Mouse (Mus musculus) spleen, postnatal 14 days (tissue): ENCODE measurements around the gene Bglap2.
"Not testable (repeated sequence)": the region's sequence is repeated elsewhere in the genome, so short reads cannot be mapped to it uniquely, and the experiment has no call there.

ENCODE experiments used
- DNase-seq, 2 experiments: peaks; one replicate each; pipeline ENCODE4 v3.0.0; 2021 to 2022; ENCODE audit warnings: low spot score in 2 of 2

Gene Bglap2

DNA sequence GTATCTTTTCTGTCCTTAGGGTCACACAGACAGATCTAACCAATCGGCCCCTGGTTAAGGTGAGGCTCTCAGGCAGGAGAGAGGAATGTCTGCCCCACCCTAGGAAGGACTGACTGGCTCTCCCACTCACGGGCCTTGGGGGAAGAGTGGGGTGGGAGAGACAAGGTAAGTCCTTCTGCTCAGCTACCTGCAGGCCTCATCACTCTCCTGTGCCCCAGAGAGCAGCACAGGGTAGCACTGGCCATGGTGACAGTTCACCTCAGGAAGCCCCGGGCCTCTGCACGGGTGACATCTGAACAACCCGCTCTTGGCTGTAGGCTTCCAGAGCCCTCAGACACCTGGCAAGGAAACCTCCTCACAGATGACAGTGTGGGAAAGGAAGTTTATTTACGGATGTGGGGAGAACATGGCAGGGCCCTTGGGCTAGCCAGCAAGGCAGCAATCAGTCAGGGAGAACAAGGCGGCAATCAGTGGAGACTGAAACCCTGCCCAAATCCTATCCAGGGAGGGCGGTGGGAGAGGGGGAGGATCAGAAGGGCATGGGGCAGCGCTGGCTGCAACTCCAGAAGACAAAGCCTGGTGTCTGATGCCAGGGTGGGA is 15.4 kb upstream of the Bglap2 start:
- no peak for DNase-seq

DNA sequence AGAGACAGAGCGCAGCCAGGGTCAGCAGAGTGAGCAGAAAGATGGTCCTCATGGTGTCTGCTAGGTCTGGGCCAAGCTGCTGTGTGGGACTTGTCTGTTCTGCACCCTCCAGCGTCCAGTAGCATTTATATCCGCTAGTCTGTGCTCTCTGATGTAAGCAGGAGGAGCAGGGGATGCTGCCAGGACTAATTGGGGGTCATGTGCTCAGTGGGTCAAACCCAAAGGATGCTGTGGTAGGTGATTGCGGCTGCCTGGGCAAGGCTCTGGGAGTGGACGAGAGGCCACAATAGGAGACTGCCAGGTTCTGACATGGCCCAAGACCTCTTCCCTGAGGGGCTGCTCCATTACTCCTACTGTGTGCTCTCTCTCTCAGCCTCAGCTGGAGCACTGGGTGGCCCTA is 5.9 kb upstream of the Bglap2 start, which contains the start of gene Bglap:
Bglap (minus strand) TSS at position 101 of the 400 bp plus-strand sequence.
- no peak for DNase-seq

DNA sequence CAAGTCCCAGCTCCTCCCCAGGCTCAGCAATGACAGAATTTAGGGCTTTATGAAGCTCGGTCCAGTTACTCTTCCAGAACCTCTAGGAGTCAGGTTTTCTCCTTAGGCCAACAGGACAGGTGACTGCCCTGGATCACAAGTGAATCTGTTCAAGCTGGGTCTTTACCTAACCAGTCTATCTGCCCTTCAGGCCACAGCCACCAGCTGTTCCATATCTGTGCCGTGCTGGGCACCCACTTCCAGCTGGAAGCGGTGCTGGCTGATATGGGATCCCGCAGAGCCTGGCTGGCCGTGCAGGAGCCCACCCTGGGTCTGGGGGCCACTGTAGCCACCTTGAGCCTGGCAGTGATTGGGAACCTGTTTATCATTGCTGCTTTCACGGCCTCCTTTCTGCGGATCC is 3.9 kb upstream of the Bglap2 start:
- not testable (repeated sequence) for DNase-seq

DNA sequence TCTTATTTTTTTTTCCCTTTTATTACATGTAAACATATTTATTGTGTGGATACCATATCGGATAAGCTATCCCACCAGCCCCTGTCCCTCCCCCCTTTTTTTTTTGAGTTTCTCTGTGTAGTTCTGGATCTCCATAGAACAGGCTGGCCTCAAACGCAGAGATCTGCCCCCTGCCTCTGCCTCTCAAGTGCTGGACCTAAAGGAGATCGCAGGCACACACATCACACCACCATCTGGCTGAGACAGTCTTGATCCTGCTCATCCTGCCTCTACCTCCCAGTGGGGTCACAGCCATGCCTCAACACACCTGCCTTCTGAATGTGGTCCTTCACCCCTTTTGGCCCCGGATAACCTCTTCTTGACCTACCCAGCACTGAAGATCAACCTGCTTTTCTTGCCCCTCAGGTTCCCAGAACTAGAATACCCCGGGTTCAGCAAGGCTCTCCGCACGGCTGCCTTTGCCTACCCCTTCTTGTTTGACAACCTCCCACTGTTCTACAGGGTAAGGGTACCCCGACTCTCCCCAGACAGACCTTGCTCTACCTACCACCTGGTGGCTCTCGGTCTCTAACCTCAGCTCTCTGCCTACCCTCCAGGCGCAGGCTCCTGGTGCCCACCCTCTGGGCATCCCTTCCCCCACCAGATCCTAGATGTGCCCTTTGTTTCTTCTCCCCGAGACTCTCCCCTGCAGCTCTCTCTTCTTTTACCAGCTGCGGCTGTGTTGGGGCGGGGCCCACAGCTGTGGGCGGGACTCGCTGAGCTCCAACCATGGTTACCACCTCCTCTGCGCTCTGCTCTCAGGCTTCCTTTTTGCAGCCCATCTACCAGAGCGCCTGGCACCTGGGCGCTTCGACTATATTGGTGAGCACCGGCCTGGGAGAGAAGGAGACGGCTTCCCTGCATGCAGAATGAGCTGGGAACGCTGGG is 3.2 kb upstream of the Bglap2 start:
- not testable (repeated sequence) for DNase-seq

DNA sequence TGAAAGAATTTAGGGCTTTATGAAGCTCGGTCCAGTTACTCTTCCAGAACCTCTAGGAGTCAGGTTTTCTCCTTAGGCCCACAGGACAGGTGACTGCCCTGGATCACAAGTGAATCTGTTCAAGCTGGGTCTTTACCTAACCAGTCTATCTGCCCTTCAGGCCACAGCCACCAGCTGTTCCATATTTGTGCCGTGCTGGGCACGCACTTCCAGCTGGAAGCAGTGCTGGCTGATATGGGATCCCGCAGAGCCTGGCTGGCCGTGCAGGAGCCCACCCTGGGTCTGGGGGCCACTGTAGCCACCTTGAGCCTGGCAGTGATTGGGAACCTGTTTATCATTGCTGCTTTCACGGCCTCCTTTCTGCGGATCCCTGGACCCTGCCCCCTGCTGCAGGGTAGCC is 1.9 kb downstream of the Bglap2 start:
- not testable (repeated sequence) for DNase-seq

DNA sequence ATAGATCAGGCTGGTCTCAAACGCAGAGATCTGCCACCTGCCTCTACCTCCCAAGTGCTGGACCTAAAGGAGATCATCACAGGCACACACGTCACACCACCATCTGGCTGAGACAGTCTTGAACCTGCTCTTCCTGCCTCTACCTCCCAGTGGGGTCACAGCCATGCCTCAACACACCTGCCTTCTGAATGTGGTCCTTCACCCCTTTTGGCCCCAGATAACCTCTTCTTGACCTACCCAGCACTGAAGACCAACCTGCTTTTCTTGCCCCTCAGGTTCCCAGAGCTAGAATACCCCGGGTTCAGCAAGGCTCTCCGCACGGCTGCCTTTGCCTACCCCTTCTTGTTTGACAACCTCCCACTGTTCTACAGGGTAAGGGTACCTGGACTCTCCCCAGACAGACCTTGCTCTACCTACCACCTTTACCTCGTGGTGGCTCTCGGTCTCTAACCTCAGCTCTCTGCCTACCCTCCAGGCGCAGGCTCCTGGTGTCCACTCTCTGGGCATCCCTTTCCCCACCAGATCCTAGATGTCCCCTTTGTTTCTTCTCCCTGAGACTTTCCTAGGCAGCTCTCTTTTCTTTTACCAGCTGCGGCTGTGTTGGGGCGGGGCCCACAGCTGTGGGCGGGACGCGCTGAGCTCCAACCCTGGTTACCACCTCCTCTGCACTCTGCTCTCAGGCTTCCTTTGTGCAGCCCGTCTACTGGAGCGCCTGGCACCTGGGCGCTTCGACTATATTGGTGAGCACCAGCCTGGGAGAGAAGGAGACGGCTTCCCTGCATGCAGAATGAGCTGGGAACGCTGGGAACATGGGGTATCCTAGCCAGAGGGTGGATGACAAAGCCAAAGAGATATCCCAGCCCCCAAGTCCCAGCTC is 2.5 kb downstream of the Bglap2 start:
- DNase-seq = not testable (repeated sequence)

DNA sequence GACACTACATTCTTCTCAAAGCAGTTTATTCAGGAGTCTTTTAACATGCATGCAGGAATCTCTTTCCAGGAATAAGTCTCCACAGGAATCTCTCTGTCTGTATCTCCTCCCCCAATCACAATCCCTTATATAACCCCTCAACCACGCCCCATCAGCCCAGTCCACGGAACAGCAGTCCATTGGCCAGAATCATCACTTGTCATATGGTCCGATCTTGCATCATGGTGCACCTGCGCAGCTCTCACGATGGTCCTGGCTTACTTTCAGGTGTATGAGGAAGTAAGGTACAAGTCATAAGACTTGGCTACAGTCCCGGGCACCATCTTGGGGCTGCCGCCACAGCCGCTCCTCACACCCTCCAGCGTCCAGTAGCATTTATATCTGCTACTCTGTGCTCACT is 5.9 kb downstream of the Bglap2 start, which contains the start of gene Bglap3:
Bglap3 (minus strand) TSS at position 101 of the 400 bp plus-strand sequence.
- DNase-seq = not testable (repeated sequence)

DNA sequence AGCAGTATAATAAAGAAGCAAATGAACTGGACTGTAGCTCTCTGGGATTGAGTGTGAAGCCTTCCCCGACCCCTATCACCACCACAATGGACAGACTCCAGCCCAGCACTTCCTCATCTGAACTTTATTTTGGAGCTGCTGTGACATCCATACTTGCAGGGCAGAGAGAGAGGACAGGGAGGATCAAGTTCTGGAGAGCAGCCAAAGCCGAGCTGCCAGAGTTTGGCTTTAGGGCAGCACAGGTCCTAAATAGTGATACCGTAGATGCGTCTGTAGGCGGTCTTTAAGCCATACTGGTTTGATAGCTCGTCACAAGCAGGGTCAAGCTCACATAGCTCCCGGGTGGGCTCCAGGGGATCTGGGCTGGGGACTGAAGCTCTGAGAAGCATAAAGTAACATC is 10.0 kb downstream of the Bglap2 start:
- not testable (repeated sequence) for DNase-seq

DNA sequence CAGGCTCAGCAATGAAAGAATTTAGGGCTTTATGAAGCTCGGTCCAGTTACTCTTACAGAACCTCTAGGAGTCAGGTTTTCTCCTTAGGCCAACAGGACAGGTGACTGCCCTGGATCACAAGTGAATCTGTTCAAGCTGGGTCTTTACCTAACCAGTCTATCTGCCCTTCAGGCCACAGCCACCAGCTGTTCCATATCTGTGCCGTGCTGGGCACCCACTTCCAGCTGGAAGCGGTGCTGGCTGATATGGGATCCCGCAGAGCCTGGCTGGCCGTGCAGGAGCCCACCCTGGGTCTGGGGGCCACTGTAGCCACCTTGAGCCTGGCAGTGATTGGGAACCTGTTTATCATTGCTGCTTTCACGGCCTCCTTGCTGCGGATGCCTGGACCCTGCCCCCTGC is 11.0 kb downstream of the Bglap2 start:
- DNase-seq = not testable (repeated sequence)

DNA sequence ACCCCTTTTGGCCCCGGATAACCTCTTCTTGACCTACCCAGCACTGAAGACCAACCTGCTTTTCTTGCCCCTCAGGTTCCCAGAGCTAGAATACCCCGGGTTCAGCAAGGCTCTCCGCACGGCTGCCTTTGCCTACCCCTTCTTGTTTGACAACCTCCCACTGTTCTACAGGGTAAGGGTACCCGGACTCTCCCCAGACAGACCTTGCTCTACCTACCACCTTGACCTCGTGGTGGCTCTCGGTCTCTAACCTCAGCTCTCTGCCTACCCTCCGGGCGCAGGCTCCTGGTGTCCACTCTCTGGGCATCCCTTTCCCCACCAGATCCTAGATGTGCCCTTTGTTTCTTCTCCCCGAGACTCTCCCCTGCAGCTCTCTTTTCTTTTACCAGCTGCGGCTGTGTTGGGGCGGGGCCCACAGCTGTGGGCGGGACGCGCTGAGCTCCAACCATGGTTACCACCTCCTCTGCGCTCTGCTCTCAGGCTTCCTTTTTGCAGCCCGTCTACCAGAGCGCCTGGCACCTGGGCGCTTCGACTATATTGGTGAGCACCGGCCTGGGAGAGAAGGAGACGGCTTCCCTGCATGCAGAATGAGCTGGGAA is 11.6 kb downstream of the Bglap2 start:
- DNase-seq = peak; percentile 42 to 50

DNA sequence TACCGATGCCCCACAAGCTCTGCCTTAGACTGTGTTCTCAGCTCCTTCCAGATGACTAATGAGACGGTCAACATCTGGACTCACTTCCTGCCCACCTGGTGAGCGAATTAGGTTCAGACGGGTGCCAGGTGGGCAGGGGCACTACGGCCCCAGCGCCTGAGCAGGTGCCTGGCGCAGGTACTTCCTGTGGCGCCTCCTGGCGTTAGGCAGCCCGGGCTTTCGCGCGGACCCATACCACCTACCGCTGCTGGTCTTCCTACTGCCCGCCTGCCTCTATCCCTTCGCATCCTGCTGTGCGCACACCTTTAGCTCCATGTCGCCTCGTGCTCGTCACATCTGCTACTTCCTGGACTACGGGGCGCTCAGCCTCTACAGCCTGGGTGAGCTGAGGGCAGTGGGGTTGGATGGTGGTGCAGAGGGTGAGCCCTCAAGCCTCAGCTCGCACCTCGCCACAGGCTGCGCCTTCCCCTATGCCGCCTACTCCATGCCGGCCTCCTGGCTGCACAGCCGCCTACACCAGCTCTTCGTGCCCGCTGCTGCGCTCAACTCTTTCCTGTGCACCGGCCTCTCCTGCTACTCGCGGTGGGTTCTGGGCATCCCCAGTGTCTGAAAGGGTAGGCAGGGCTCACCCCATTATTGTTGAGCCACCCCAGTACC is 12.7 kb downstream of the Bglap2 start:
- DNase-seq = no peak

DNA sequence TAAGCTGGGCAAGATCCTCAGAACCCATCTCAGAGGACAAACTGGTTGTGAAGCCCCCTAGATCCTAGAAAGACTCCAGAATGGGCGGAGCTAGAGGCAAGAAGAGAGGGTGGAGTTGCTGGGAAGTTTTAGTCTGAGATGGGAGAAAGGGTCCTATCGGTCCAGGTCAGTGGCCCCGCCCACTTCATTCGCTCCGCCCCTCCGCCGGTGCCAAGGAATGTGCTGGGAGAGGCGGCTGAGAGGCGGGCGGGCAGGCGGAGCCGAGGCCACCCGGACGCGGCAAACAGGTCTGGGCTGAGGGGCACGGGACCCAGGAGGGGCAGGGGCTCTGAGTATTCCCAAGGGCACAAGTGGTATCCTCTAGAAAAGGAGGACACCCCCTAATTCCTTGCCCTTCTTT is 14.2 kb downstream of the Bglap2 start, which contains the start of gene Paqr6:
Paqr6 (plus strand) TSS at position 248 of the 400 bp plus-strand sequence.
- DNase-seq = peak; percentile 72 to 73

DNA sequence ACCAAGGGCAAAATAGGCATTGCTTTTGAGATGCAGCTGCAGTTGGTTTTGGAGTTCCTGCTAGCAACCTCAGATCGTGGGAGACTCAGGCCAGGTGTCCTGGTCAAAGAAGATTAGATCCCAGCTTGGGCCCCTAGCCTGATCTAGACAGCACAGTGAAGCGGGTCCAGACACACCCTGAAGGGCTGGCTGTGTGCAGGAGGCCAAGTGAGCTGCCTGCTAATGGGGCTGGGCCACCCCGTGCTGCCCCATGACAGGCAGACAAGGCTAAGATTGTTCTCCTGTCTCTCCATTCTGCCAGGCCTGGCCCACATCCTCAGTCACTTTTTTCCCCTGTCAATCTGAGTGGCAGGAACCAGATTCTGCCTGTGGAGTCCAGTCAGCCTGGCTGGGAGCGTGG is 14.8 kb downstream of the Bglap2 start:
- peak in 1 of 2 experiments; percentile 26 for DNase-seq

DNA sequence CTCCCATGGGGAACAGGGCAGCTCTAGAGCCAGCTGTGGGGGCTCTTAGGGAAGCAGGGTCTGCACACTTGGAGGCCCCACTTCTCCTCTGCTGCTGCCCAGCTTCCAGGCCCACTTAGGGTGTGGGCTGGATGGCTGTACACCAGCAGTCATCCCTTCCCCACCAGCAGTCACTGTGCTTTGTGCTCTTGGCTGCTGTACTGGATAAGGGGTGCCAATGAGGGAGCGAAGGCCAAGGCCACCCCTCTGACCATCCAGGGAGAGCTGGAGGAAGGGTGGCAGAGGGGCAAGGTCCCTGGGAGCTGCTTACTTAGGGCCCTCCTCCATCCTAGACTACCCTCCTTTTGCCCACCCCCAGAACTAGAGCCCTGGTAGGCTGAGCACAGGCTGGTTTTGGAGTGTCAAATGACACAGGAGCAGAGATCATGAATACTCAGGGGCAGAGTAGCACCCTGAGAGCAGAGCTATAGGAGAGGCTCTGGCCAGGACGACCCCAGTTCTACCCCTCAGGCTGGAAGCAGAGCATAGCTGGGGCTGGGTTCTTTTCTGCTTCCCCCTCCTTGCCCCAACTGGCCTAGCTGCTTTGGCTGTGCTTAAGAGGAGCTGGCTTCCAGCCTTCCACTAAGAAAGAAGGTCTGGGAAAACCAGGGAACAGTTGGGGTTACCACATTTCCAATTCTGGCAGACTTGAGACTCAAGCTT is 16.7 kb downstream of the Bglap2 start:
- no peak for DNase-seq

DNA sequence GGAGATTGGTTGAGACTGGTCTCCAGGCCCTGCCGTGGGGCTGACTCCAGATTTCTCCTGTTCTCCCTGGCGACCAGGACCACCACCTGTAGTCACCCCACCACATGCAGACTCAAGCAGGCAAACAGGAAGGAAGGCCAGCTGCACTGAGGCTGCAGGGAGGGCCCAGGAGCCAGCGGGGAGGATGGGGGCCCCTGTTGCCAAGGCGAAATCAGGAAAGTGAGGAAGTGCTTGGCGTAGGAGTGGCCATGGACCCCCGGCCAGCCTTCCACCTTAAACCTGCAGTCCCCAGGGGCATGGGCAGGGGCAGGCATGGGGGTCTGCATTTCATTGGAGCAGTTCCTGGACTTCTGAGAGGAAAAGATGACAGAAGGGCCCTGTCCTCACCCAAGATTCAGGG is 17.4 kb downstream of the Bglap2 start:
- no peak for DNase-seq

DNA sequence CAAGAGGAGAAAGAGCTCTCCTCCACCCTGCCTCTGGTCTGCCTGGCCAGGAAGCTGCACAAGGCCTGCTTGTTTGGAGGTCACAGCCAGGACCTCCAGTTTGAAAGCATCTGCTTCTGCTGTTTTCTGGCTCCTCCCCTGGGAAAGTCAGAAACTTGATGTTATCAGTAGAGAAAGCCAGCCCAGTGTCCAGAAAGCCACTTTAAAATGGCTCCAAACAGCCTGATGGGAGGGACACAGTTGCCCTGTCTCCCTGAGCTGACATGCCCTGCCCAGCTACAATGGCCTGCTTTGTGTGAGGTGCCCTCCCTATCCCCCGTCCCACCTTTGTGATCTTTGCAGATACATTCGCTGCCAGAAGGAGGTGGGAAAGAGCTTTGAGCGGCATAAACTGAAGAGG is 18.5 kb downstream of the Bglap2 start:
- no peak for DNase-seq

DNA sequence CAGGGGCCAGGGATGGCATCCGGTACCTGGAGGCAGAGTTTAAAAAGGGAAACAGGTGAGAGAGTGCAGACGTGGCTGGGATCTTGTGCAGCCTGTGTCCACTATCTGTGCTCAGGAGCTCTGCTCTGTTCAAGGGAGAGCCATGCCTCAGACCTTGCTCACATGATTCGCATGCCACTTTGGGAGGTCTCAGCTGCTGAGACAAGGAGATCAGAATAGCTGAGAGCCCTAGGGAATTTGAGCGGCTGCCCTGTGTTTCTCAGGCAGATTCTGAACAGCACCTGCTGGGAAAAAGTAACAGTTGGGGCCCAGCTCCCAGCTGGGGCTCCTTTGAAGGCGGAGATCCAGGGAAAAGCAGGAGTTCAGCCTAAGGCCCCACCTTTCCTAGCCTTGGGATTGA is 18.9 kb downstream of the Bglap2 start:
- DNase-seq = no peak

DNA sequence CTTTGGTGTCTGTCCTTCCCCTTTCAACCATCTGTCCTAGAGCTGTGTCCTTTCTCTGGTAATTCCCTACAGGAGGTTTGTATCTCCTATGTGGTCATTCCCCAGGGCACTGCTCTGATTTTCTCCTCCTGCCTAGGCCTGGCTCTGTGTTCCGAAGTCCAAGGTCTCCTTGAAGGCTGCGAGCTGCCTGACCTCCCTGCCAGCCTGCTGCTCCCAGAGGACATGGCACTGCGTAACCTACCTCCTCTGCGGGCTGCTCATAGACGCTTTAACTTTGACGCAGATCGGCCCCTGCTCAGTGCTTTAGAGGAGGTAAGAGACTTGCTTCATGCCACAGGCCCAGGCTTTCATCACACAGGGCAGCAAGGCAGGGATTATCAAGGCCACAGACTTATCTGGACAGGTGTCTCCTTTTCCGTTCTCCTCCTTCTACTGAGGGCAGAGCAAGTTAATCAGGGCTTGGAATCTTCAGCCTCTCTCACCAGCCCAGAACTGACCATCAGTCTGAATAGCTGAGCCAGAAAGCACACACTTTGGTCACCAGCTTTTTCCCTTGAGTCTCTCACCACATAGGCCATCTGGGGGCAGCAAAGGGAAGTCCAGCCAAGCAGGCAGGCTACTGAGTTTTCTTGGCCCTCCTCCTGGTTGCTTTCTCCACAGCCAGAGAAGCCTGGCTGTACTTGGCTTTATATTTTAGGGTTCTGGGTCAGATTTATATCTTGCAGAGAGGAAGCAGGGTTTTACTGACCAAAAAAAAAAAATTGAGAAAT is 23.9 kb downstream of the Bglap2 start:
- no peak for DNase-seq

DNA sequence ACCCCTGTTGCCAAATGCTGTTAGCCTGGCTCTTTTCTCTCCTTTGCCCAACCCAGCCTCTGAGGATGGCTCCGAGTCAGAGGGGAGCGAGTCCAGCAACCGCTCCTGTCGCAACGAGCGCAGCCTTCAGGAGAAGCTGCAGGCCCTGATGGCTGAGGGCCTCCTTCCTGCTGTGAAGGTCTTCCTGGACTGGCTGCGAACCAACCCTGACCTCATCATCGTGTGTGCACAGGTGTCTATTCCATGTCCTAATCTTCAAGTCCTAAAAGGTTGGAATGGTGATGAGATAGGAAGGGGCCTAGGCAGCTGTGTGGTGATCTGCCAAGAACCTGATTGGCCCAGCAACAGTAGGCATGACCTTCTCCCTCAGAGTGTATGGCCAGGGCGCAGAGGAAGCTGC is 25.6 kb downstream of the Bglap2 start:
- no peak for DNase-seq

DNA sequence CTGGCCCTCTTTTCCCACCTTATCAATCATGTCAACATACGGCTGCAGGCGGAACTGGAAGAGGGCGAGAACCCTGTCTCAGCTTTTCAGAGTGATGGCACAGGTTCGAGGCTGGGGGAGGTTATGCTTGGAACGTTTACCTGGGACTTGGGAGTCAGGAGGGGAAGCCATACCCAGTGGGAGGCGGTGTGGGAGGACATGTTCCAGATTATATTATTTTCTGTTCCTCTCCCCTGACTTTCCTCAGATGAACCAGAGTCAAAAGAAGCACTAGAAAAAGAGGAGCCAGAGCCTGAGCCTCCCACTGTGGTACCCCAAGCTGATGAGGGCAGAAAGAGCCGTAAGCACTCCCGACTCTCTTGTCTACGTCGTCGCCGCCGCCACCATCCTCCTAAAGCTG is 27.8 kb downstream of the Bglap2 start:
- no peak for DNase-seq
